Mouse (Mus musculus): ENCODE measurements at regions not wholly inside any gene's neighbourhood (a gene's known extent, or its start where the extent isn't known, plus 50 kb on each side); places are given as distances from the start of the nearest gene placed in this dataset.
A peak's percentile ranks its signal among the peaks of the same experiment; 100 is the strongest.

- no peak for DNase-seq (ENCODE audit: low spot score in 2 of 2)
Observed at GRCm38 (mm10) chr8:126538136-126538535, 55.6 kb downstream of the Irf2bp2 start.

GRCm38 (mm10) chr8:126536928-126537618 is 56.7 kb downstream of the Irf2bp2 start:
- peak; percentile 75 to 78 for DNase-seq (ENCODE audit: low spot score in 2 of 2)

GRCm38 (mm10) chr8:126536132-126536927 is 57.5 kb downstream of the Irf2bp2 start:
- no peak for DNase-seq (ENCODE audit: low spot score in 2 of 2)

- DNase-seq (ENCODE audit: low spot score in 2 of 2): no peak
Observed at GRCm38 (mm10) chr8:126532284-126532974, 57.6 kb upstream of the Tarbp1 start.

- DNase-seq (ENCODE audit: low spot score in 2 of 2): no peak
Observed at GRCm38 (mm10) chr8:126531459-126531858, 56.6 kb upstream of the Tarbp1 start.

GRCm38 (mm10) chr8:126529409-126529808 is 54.5 kb upstream of the Tarbp1 start:
- DNase-seq (ENCODE audit: low spot score in 2 of 2): no peak

GRCm38 (mm10) chr8:126528434-126529080 is 53.7 kb upstream of the Tarbp1 start:
- DNase-seq (ENCODE audit: low spot score in 2 of 2): no peak

GRCm38 (mm10) chr8:126526864-126527571 is 52.2 kb upstream of the Tarbp1 start:
- DNase-seq (ENCODE audit: low spot score in 2 of 2): peak in 1 of 2 experiments; percentile 75

GRCm38 (mm10) chr8:126525575-126525974 is 50.7 kb upstream of the Tarbp1 start:
- no peak for DNase-seq (ENCODE audit: low spot score in 2 of 2)

Measured in urinary bladder, postnatal 4 days (tissue).